Mouse (Mus musculus) adrenal gland, postnatal 25 days (tissue): ENCODE results near the gene Tmem177. TPM values are rescaled to one million over a fixed set of nuclear protein-coding genes. Genes with fewer than 3 reads are reported as not detected.

Experiments used
- DNase-seq: peaks from one replicate; pipeline ENCODE4 v3.0.0; 2021; ENCODE audit warnings: mixed read lengths
- total RNA-seq: library from RNA; stranded (reverse); gene quantifications from 2 replicates; pipeline ENCODE4 v1.2.3, GENCODE M21; 2021

Gene Tmem177
- total RNA-seq, 1 experiment from 2014 or later, result 9.0 TPM

GRCm38 (mm10) chr1:119889347-119889746 is 23.7 kb downstream of the Tmem177 start:
- no peak for DNase-seq

GRCm38 (mm10) chr1:119886320-119886719 is 26.7 kb downstream of the Tmem177 start:
- DNase-seq, result no peak

GRCm38 (mm10) chr1:119884272-119884671 is 28.7 kb downstream of the Tmem177 start:
- no peak for DNase-seq

GRCm38 (mm10) chr1:119878909-119879308 is 34.1 kb downstream of the Tmem177 start:
- peak; percentile 33 for DNase-seq

GRCm38 (mm10) chr1:119877469-119877868 is 35.5 kb downstream of the Tmem177 start:
- no peak for DNase-seq

GRCm38 (mm10) chr1:119868395-119869161 is 44.4 kb downstream of the Tmem177 start:
- DNase-seq, result no peak

- DNase-seq, result no peak
These were observed 45.7 kb downstream of the Tmem177 start for GRCm38 (mm10) chr1:119867300-119867699.

- DNase-seq, result no peak
These were observed 47.7 kb downstream of the Tmem177 start for GRCm38 (mm10) chr1:119865311-119865710.

GRCm38 (mm10) chr1:119863507-119864296 is 49.3 kb downstream of the Tmem177 start:
- DNase-seq, result no peak

GRCm38 (mm10) chr1:119859566-119859965 is 53.4 kb downstream of the Tmem177 start:
- DNase-seq, result no peak

Other genes starting within 250 kb of the Tmem177 start
- gene Ptpn4, start 75.6 kb downstream of the Tmem177 start, total RNA-seq, result 27.2 and 28.2 TPM in 2 replicates
- 0.24 TPM in 1 of 2 replicates, not detected in the other for gene Cfap221, start 84.0 kb upstream of the Tmem177 start, total RNA-seq
- 7.4 and 8.0 TPM in 2 replicates for gene Sctr, start 93.7 kb upstream of the Tmem177 start, total RNA-seq
- 9.2 and 10.3 TPM in 2 replicates for gene Tmem37, start 160.9 kb upstream of the Tmem177 start, total RNA-seq
- gene Dbi, start 207.9 kb upstream of the Tmem177 start, total RNA-seq, result 791 and 964 TPM in 2 replicates
- 13.2 and 14.5 TPM in 2 replicates for gene 3110009E18Rik, start 208.0 kb upstream of the Tmem177 start, total RNA-seq